Mouse (Mus musculus) activated CD4-positive, CD25-positive, alpha-beta regulatory T cell, adult 9 weeks (primary cell): ENCODE measurements around the gene Ccdc27. TPM values are rescaled to one million over a fixed set of nuclear protein-coding genes. Genes with fewer than 3 reads are reported as not detected.

Source experiments
- polyA plus RNA-seq: library from polyadenylated mRNA; unstranded; fragments of 100-300 nt; shearing (Covaris generic); gene quantifications from one replicate; pipeline ENCODE4 v1.2.1, GENCODE M21; 2017

The Ccdc27 gene
- polyA plus RNA-seq: not detected

DNA sequence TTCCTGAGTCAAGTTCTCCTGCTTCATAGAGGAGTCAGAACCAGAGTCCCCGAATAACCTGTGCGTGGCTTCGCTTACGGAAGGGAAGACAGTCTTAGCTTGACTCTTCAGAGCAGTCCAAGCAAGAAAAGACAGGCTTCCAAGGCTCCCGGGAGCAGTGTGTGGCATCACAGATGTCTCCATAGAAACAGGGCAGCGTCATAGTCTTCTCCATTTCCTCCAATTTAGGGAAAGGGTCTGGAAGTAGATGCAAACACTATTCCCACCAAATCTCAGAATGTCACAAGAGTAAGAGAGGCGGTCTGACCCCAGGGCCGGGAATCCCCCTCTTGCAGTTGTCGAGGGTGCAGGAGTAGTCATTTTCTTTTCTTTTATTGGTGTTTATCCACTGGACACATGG lies at the start of gene Ccdc27:
Gene Ccdc27 (minus strand): TSS at position 101 of the 400 bp plus-strand sequence.

DNA sequence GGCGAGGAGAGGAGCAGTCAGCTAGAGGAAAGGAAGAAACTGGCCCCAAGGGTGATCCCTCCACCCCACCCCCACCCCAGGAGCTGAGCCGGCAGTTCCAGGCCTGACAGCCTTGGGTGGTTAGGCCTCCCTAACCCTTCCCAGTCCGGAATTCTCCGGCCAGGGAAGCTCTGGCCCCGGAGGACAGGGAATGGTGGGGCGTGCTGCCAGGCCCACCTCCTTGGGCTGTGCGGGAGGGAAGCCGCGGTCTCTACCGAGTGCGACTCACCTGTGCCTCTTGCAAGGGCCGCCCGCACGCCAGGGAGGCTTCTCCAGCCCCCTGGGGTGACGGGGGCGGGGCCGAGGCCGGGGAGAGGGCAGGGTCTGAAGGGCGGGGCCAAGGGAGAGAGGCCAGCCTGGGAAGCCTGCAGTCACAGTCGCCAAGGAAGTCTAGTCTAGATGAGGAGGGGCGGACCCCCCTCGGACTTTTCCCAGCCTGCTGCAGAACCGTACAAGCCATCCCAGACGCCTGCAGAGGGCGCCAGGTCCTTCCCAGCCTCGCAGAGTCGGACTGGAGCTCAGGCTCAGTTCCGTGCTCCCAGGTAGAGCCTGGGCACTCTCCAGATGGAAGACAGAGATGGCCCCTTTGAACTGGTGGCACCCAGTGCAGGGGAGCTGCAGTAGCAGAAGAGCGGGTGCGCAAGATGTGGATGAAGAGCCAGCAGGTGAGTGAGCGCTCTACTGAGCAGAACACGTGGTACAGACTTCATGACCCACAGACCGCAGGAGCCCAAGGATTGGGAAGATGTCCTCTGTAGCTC lies 16.6 kb downstream of the Ccdc27 start, which contains the start of gene Smim1:
Gene Smim1 (minus strand): TSS at position 590 of the 800 bp plus-strand sequence.

DNA sequence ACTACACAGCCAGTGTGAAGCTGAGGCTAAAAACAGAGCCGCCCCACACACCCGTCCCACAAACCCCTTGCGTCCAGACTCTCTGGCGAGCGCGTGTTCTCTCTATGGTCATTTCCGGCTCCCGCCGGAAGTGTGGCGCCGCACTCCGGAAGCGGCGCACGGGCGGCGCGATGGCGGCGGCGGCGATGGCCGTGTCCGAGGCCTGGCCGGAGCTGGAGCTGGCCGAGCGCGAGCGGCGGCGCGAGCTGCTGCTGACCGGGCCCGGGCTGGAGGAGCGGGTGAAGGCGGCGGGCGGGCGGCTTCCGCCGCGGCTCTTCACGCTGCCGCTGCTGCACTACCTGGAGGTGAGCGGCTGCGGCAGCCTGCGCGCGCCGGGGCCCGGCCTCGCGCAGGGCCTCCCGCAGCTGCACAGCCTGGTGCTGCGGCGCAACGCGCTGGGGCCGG lies 30.8 kb downstream of the Ccdc27 start, which contains the start of gene Lrrc47:
Gene Lrrc47 (plus strand): TSS at position 86 of the 444 bp plus-strand sequence.

Other genes starting within 250 kb of the Ccdc27 start
- gene A430005L14Rik, start 85.4 kb downstream of the Ccdc27 start, polyA plus RNA-seq: 81.8 TPM
- 23.5 TPM for gene Dffb, start 67.6 kb downstream of the Ccdc27 start, polyA plus RNA-seq
- gene Cep104, start 67.5 kb downstream of the Ccdc27 start, polyA plus RNA-seq: 8.5 TPM
- gene Lrrc47, start 30.9 kb downstream of the Ccdc27 start, polyA plus RNA-seq: 2.4 TPM
- 1.5 TPM for gene Smim1, start 16.4 kb downstream of the Ccdc27 start, polyA plus RNA-seq
- 0.20 TPM for gene Trp73, start 97.5 kb upstream of the Ccdc27 start, polyA plus RNA-seq
- 39.8 TPM for gene Wrap73, start 99.7 kb upstream of the Ccdc27 start, polyA plus RNA-seq
- 22.9 TPM for gene Tprgl, start 118.0 kb upstream of the Ccdc27 start, polyA plus RNA-seq
- not detected for gene Megf6, start 128.1 kb upstream of the Ccdc27 start, polyA plus RNA-seq